Mouse (Mus musculus) embryo, embryonic 10 days (tissue): ENCODE results near the gene Zyx.

ENCODE experiments used
- DNase-seq: peaks from one replicate; pipeline ENCODE4 v3.0.0-alpha.2; 2015; ENCODE audit warnings: low spot score

The Zyx gene

DNA sequence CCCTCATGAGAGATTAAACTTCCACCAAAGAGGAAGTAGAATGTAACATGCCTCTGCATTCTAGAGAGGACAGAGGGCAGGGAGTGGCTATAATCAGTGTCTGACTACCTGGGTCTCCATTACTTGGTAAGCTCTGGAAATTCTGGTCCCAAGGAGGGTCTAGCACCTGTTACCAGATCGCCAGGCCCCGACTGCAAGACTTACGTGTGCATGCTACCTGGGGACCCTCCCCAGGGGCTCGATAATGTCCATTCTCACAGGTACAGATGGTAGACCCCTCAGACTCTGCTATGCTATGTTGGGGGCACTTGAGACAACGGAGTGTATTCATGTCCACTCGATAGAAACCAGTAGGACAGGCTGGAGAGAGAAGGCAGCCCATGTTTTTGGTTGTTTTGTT lies 15.8 kb downstream of the Zyx start:
- DNase-seq = no peak

DNA sequence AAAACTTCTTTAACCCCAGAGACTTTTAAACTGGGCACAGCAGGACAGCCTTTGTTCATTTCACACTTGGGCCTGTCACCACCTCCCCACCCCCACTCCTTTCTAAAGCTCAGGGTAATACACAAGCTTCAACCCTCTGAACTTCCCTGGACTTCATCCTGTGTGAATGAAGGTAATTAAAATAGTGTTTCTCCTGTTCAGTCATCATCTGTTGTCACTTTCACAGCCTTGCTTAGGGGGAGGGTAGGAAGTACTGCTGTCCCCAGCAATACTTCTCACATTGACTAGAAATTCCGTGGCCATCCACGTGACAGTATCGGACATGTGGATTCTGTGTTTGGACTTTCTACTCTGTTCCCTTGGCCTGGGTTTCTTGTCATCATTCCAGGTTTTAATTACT lies 20.4 kb downstream of the Zyx start:
- DNase-seq = peak; percentile 54

DNA sequence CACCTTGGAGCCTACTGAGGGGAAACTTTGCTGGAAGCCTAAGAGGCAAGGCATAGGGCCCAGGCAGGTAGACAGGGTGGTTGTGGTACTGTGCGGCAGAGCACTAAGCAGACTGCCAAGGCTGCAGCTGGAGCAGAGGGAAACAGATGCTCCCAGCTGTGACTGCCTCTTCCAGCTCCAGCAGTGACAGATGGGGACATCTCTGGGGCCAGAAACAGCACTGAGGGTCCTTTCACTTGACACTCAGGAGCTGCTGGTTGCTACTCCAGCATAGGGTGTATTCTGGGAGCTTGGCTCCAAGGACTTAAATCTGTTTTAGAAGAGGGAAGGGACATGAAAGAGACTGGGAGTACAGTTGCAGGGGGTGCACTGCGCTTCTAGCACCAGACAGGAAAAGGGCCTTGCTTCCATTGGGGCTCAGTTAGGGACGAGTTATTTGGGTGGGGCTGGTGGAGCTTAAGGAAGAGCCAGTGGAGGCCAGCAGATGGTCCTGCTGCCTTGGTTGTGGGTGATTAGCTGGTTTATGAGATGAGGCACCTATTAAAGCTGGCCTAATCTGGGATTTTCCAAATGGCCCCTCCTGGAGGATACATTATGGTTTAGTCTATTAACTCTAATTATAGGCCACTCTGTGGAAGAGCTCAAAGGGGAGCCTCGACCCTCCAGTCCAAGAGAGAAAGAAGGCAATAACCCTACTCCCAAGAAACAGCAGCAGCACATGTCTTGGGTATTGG lies 21.4 kb downstream of the Zyx start:
- DNase-seq = no peak

DNA sequence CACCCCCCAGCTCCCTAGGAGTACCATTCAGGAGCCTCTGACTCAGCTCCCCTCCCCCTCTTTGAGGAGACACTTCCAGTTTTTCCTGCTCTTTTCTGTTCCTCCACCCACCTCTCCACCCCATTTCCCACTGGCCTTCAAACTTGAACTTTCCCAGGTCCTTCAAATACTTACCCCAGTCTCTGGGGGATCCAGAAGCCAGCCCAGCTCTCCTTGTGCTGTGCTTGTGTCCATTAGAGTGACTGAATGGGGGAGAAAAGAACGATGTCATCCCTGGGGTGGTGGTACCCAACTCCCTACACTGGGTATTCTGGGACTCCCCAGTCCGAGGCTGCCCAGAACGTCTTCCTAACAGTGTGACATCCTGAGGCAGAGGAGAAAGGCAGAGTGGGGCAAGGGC lies 22.6 kb downstream of the Zyx start:
- no peak for DNase-seq

DNA sequence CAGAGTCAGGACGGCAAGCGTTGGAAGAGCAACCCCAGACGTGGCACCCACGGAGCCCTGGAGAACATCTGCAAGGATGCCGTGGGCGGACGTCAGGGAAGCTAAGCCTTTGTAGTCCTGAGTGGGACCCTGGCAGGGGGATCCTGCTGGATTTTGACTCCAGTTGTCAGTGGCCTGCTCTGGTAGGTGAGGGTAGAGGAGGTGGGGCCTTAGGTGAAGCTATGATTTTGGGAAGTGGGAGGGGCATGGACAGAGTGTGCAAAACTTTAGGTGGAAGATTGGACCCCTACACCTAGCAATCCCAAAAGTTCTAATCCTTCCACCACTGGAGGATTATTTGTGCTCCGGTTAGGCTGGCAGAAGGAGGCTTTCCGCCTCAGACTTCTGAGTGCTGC lies 23.0 kb downstream of the Zyx start:
- no peak for DNase-seq

DNA sequence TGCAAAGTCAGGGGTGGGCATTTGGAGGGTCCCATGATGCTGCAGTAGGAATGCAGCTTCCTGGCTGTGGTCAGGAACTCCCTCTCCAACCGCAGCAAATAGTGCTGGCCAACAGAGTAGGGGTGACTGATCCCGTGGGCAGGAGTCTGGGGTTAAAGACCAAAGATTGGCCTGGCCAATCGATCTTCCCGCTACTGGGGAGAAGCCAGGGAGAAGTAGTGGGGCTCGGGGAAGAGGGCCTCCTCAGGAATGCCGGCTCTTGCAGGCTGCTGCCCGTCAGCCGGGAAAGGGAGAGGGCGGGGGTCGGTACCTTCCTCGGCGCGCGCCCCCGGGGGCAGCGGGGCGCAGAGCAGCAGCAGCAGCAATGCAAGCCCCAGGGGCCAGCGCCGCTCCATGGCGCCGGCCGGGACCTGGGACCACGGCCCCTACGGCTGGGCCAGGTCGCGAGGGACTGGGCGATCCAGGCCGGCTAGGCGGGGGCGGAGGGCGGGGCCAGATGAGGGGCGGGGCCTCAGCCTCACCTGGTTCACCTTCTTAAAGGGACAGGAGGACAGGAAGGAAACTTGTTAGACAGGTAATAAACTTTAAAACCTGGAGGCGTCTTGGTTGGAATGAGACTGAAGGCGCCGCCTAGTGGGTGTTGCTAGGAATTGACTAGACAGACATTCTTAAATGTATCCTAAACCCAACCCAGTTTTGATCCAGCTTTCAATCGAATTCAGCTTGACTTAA lies 23.6 kb downstream of the Zyx start, which contains the start of gene Epha1:
Epha1 (minus strand) TSS at position 453 of the 732 bp plus-strand sequence.
- DNase-seq = peak; percentile 66

DNA sequence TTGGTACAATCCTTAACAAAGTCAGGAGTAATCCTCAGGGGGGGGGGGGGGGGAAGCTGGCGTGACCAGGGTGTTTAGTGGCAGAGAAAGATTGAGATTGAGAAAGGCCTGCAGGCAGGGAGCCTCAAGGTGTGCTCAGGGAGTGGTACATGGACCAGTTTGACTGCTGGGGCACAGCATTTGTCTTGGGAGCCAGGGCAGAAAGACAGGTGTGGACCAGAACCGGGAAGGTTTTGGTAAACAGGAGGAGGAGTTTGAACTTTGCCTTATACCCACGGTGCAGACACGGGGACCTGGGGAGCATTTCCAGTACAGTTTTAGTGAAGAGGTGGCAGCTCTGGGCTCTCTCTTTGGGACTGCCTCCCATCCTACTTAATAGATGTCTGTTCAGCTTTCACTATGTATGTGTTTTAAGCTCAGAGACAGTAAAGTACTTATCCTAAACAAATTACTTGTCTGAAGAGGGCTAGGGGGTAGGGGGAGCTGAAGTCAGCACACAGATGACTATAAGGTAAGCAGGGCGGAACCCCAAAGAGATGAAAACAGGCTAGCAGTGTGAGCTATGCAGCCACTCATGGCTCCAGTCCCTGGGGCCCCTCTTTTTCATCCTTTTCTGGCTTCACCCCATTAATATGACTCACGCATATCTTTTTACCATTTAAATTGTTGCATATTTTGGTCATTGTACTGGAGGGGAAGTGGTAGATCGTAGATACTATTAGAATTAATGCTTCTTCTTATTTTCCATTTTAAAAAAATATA lies 24.4 kb downstream of the Zyx start:
- DNase-seq = no peak

DNA sequence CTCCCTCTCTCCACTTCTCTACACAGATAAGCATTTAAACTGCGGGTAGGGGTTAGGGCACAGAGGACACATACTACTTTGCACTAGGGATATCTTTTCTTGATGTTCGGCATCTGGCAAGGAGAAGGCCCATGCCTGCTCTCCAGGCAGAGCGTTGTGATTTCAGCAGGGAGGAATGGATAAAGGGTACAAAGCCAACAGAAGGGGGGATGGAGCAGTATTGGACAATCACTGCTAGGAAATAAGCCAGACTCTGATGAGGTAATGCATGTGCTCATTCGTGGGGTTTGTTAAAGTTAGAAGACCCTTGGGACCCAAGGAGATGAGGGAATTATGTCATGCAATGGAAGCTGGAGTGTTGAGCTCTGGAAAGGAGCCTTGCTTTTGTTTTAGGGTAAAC lies 25.3 kb downstream of the Zyx start:
- no peak for DNase-seq

DNA sequence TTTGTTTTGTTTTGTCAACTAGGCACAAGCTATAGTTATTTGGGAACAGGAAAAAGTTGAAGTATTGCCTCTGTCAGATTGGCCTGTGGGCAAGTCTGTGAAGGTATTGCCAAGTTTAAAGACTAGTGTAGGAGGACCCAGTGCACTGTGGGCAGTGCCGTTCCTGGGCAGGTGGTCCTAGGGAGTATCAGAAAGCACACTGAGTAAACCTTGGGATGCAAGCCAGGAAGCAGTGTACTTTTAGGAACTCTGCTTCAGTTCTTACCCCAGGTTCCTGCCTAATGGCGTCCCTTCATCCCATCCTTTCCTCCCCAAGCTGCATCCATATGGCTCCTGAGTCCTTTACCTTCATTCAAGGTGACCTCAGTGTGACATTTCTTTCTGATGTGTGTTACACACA lies 25.7 kb downstream of the Zyx start:
- no peak for DNase-seq

DNA sequence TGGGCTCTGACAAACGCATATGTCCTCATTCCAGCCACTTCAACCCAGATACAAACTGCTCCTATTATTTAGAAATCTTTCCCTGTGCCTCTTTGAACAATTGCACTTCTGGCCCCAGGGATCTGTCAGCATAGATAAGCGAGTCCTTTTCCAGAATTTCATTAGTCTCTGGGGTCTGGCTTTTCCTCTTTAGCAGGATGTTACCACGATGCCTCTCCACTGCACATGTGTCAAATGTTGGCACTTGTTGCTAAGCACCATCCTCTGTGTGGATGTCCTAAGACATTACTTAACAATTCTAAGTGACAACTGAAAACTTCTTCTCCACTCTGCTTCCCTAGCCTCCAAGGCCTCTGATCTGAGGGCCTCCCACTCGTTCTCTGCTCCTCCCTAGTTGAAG lies 26.6 kb downstream of the Zyx start:
- DNase-seq = no peak

DNA sequence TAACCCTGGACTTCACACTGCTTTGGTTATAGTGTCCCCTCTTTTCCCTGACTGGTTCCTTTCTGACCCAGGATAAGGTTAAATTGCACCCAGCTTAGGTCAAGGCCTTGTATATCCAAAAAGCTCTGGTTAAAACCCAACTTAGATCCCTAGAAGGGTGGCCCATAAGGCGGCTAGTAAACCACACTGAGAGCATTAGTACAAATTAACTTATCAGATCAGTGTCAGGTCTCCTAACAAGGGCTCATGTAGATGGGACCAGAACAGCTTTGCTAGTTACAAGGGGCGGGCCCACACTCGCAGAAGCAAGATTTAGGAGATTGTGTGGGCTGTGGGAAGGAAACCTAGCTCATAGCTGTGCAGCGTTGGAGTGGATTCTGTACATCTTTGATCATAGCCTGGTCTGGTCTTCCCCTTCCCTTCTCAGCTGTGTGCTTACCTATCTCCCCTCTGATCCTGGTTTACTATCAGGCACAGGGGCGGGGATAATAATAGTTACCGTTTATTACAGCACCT lies 27.1 kb downstream of the Zyx start:
- no peak for DNase-seq

DNA sequence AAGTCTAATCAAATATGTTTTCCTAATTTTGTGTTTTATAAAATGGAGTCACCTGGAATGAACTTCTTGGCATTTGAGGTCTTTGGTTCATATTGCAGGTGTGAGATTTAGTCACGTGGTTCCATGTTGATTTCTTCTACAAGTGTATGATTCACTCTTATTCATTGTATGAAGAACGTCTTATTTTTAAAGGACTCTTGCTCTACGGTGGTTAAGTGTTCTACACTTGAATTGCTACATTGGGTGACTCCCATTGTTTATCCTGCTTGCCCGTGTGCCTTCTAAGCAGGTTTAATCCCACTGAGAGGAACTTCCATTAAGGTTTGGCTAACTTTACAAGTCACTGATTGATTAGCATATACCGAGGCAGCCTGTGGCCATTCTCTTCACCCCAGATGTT lies 27.9 kb downstream of the Zyx start:
- DNase-seq = no peak

DNA sequence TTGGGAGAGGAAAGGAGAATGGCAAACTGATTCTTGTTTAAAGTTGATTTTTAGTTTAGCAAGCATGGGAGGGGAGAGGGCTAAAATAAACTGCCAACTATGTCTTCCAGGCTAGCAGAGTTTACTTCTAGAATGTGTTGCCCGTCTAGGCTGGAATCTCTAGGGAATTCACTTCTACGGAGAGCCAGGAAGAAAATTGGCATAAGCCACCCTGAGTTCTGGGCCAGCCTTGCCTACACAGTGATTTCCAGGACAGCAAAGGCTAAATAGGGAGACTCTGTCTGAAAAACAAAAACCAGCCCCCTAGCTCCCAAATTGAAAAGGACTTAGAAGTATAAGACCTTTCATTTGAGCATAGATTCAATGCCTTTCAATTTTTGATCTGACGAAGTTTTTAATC lies 30.1 kb downstream of the Zyx start:
- DNase-seq = no peak

DNA sequence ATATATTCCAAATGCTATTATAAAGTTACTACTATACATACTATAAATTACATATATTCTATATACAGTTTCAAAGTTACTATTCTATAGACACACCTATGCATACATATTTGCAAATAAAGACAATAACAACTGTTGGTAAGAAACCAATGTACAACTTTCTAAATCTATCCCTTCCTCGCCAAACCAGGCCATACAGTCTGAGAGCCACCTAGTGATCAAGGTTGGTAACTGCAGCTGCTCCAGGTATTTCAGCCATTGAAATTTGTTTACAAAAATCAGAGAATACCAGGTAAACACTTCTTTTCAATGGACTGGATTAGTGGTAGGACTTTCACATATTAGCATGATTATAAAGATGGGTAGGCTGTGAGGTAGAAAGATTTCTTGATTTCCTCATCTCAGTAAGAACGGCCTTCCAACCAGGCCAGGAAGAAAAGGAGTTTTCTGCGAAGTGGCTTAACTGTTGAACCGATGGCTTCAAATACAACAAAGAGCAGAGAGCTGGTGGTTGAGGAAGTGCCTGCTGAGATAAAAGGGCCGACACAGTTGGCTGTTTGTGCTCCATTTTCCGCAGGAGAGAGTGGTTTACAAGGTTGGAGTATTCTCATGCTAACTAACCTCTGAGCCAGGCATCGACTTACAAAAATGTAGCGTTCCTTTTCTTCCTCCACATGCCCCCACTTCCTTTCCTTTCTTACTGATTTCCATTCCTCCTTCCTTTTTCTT lies 31.1 kb downstream of the Zyx start:
- peak; percentile 71 for DNase-seq

DNA sequence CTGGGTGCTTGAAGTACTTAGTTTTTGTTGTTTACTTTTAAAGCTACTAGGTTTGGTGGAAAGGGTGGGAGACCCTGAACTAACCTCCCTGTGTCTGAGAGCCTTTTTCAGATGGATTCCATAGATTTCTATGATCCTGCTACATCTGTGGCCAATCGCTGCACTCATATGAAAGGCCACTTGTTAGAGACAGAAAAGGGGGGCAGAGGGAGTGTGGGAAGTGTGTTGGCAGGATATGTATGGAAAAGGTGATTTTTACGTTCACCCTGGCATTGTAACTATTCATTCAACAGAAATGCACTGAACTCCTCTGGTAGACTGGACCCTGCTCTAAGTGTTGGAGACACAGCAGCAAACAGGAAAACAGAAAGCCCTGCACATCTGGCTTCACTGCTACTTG lies 31.8 kb downstream of the Zyx start:
- no peak for DNase-seq

DNA sequence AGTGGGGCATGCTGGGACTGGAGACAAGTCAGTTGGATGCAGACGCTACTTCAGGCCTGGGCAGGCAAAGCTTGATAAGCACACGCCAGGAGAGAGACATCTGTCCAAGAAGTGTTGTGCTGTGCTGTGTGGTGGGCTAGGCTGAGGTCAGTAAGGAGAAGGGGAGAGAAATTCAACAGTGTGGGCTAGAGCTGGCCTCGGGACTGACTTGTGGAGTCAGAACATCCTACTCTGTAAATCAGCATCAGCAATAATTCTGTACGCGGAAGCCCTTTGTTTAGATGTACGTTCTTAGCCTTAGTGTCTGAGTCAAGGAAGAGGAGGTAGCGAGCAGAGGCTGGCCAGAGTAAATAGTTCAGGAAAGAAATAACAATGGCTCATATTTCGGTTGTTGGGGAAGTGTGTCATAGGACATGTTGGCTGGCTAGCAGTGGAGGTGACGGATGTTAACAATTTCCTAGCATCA lies 32.5 kb downstream of the Zyx start:
- DNase-seq = no peak

DNA sequence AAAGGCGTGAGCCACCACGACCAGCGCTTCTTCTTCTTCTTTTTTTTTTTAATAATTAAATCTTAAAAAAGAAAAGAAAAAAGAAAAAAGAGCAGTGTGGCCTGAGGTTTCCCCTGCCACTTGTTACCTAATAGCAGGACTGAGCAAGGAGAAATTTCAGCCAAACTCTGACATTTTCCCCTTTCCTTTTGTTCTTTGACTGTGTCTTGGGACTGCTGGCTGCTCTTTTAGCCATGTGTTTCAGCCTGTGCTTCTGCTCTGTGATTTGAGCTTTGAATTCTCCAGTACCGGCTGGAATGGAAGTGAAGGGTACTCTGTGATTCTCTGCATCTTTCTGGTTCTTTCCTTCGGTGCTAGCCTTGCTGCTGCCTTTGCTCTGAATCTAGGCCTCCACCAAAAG lies 33.9 kb downstream of the Zyx start:
- DNase-seq = no peak

DNA sequence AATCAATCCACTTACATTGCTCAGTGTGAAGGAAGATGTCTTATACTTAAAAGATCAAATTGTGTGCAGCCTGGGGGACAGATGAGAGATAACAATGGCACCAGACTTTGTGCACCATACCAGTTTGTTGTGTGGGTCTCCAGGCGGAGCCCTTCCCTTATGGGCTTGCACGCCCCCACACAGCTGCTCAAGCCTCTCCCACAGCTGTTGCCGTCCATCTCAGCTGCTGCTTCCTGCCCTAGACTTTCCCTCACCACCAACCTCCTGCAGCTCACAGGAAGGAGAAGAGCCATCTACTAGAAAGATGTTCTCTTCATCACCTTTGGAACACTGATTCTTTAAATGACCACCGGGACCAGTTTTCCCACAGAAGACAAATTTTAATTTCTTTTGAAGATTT lies 36.2 kb downstream of the Zyx start:
- DNase-seq = no peak

DNA sequence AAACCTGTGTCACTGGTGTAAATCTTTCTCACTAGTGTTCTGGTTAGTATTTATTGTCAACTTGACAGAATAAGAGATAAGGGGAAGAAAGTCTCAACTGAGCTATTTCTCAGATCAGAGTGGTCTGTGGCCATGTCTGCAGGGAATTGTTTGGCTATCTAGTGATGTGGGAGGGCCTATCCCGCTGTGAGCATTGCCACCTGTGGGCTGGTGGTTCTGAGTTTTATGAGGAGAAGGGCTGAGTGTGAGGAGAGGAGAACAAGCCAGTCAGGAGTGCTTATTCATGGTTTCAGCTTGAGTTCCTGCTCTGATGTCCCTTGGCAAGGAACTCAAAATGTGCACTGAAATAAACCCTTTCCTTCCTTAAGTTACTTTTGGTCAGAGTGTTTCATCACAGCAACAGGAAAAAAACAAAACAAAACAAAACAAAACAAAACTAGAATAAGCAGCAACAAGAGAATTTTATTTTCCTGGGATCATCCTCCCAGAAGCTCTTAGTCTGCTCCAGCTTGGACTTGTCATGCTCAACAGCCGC lies 42.4 kb downstream of the Zyx start:
- DNase-seq = peak; percentile 32

DNA sequence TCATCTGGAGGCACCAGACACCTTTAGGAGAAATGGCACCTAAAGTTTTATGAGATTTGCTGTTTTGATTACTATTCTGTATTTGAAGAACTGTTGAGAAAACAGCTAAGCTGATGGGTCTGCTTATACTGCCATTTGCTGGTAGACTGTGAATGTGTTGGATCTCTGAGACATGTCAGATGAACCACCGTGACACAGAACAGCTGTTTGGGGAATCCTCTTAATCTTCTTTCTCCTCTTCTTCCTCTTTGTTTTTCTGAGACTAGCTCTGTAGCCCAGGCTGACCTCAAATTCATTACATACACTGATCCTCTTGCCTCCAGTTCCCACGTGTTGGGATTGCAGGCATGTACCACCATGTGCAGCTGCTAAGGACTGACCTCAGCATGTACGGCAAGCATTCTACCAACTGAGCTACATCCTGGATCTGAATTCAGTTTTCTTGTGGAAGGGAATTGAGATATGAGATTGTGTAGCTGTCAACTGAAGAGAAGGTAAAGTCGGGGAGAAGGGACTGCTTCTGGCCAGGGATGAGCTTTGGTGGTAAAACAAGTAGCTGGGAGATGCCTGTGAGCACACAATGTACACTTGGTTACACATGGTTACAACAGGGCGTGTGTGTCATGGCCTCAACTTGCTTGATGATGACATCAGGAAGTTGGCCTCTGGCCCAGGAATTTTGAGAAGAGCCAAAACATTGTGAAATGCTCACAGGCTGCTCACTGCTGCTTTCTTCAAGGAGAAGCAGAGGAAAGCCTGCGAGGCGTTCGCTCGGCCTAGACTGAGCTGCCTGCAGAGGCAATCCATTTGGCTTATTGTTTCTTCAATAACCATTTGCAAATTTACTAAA lies 46.8 kb downstream of the Zyx start:
- no peak for DNase-seq
